Mouse (Mus musculus): ENCODE results near the gene Gm13306.
"Not testable (repeated sequence)": the region's sequence is repeated elsewhere in the genome, so short reads cannot be mapped to it uniquely, and the experiment has no call there.

Gene Gm13306

DNA sequence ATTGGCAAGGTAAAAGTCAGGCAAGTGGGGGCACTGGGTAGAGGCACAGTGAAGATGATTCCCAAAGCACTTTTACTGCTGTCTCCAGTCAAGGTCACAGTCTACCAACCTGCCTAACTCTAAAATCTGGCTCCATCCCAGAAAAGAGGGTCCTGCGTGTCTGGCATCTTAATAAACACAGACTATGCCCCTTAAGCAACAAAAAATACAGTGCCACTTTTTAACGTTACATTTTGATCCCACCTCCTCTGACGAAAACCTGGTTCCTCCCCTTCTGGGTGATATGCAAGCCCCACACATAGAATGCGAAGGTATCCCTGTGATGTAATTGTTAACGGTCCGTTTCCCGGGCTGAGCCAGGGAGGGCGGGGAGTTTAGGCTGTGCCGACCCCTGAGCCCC is at the start of gene Gm13306:
Gene Gm13306, plus strand, starts transcription at position 301 of the 400 bp plus-strand sequence.
- not testable (repeated sequence) for DNase-seq (ENCODE audit: low spot score)

DNA sequence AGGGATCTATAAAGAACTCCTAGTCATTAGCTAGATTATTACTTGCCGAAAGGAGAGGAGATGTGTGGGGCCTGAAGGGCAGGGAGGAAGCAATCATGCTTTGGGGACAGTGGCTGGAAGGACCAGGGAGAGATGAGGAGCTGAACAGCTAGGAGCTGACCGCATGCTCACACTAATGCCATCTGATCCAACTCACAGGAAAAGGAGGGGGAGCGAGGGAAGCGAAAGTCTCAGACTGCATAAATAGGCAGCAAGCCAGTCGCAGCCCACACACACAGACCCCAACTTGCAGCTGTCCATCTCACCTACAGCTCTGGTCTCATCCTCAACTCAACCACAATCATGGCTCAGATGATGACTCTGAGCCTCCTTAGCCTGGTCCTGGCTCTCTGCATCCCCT is 38.7 kb upstream of the Gm13306 start, which contains the start of gene Gm13304:
Gene Gm13304, plus strand, starts transcription at position 301 of the 400 bp plus-strand sequence.
- DNase-seq (ENCODE audit: low spot score): not testable (repeated sequence)

DNA sequence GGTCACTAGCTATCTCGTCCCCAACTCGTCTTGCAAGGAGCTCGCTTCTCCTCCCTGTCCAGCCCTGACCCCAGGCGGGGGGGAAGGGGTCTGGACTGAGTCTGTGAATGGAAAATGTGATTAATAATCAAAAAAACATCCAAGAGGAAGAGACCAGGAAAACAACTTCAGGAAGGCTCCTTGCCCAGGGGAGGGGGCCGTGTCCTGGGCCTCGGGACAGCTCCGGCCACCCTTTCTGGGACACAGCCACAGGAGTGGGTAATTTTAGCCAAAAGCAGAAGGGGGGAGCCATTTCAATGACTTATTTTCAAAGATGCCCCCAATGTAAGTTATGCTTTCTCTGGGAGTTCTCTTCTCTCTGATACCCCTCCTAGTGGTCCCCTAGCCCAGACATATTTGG is 15.3 kb downstream of the Gm13306 start, which contains the start of gene Gm13305:
Gene Gm13305, minus strand, starts transcription at position 101 of the 400 bp plus-strand sequence.
- DNase-seq (ENCODE audit: low spot score): not testable (repeated sequence)

DNA sequence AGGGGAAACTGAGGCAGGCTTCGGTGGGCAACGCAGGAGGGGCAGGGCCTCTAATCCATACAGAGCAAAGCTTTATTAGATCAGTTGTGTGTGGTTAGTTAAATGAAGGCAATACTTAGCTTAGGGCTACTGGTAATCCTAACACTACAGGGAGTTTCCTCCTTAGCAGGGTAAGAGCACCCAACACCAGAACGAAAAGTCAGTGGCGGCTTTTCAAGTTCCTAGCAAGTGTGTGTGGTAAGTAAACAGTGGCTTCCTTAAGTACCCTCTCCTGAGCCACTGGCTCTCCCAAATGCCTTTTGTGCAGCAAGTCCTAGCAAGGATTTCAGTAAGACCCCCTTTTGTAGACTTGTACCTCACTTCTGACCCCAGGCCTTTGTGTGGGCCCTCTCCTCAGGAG is 25.0 kb downstream of the Gm13306 start:
- DNase-seq (ENCODE audit: low spot score): not testable (repeated sequence)

DNA sequence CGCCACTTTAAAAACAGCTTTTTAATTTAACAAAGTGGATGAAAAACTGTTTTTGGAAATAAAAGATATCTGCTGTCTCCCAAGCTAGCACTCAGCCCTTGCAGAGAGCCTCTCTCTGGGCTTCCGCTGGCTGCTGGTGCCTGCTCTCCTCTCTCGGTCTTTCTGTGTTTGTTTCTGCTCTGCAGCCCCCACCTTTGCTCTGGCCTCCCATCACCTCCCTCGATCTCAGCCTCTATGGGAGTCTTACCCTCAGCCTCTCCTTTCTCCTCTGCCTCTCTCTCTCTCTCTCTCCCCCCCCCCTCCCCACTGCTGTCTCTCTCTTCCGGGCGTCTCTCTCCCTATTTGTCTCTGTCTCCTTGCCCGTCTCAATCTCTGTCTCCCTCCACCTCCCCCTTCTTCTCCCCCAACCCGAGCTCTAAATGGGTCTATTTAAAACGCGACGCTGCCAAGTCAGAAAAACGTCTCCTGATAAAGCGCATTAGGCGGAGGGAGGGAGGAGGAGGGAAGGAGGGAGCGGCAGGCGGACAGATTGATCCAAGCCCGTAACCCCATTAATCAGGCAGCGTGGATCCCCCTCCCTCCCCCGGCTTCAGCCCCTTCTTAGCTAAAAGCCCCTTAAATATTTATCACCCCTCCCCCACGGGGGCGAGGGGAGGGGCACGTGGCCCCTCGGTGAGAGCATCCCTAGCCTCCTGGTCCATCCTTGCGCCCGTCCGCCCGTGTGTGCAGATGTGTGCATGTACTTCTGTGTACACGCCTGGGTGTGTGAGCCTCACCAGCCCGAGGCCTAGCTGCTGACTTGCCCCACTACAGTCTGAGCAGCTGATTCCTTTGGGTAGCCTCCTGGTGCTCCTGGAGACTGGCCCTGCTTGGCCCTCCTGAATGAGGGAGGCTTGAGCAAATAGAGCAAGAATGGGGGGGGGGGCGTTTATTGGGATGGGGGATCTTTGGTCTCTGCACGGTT is 30.3 kb downstream of the Gm13306 start:
- DNase-seq (ENCODE audit: low spot score): not testable (repeated sequence)

DNA sequence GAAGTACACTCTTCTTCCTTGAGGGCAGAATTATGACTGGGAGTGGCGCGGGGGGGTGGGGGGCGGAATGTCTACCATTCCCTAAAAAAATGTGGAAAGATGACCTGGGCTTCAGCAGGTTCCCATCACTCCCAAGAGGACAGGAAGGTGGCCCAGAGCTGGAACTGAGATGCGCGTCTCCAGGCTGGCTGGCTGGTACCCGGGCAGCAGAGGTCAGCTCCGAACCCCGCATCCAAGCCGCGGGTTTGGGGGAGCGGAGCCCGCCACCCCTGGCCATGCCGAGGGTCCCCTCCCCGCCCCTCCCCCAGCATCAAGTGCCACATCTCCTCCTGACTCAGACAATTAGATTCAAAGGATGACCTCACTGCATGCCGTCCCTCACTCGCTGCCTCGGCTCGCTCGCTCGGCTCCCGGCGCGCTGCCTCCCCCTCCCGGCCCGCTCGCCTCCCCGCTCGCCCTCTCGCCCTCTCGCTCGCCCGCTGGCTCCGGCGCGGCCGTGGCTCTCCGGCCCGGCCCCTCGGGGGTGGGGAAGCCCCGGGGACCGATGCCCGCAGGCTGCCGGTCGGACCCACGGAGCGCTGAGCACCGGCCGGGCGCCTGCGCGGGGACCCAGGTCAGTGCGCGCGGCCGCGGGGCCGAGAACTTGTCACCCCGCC is 31.2 kb downstream of the Gm13306 start:
- DNase-seq (ENCODE audit: low spot score): not testable (repeated sequence)

DNA sequence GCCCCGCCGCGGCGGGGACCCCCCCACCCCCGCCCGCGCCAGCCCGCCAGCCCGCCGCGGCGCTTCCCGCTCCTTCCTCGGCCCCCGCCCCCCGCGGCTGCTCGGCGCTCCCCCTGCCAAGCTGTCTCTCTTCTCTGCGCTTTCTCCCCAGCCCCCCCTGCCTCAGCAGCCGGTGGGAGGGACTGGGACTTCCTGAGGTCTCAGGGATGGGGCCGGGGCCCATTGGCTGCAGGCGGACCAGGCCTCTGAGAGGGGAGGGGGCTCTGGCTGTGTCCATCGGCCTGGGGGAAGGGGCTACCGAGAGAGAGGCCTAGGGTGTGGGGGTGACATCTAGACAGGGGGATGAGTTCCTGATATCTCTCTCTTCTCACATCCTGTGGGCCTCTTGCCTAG is 31.7 kb downstream of the Gm13306 start:
- not testable (repeated sequence) for DNase-seq (ENCODE audit: low spot score)

All from c-Kit-positive CD71-positive TER-119-positive erythroid progenitor cells, embryonic 14.5 days (primary cell).